Mouse (Mus musculus): ENCODE data around the gene Cnn1.

DNA sequence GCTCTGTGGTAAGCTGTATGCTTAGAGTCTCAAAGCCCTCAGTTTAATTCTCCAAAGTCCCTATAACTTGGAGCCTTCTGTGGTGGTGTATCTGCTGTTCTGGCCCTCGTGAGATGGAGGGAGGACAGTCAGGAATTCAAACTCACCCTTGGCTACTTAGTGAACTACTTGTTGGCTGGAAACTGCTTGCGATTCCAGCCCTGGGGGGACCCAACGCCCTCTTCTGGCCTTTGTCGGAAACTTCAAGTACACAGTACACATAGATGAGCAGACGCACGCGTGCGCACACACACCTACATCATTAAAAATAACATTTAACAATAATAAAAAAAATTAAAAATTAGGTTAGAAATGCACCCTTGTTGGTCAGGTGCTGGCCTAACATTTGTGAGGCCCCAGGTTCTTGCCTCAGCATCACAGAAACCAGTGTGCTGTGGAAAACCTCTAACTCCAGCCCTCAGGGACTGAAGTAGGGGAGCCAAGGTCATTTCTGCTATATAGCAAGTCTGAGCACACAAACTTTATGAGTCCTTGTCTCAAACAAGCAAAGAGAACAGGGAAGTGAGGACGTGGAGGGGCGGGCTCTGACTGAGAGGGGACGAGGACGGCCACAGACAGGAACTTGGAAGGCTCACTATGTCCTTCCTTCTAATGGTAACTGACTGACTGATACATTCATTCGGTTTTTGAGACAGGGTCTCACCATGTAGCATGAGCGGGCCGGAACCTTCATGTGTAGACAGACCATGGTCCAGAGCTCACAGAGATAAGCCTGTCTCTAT, 26.4 kb downstream of the Cnn1 start:
- TF ChIP-seq CTCF (IDR thresholded peaks at IDR 0.05; ENCODE audit: low read depth) (peak; percentile 5; the same call in 1 of the 2 replicates), EP300 (optimal IDR thresholded peaks at IDR 0.05) (no peak)
